Comparison of ENCODE assay signal across 22 mouse cellular contexts in the genomic region with DNA sequence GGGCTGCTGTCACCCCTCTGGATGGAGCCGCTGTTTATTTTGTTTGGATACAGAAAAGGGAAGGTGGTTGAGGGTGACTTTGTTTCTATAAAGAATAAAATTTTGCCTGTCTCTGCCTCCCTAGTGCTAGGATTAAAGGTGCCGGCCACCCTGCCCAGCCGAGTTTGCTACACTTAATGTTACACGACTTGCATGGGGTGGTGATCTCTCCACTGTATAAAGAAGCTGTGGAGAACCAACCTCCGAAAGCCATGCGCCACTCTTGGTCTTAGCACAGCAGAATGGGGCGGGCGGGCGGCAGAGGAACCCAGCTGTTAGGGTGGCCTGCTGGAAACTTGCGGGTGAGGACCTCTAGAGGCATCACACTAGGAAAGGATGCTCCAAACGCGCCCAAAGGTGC. TPM values are rescaled to one million over a fixed set of nuclear protein-coding genes. Genes with fewer than 3 reads are reported as not detected.
DNase-seq lines count a peak whose midpoint lies in the region; ATAC-seq lines count a peak whose summit lies in the region.
"Had no signal": no experiment of that assay in that cellular context is flagged by ENCODE, and none has a peak within 500 bp of the region (broad histone marks: within the 10 kb centered on the region; RNA-seq: fewer than 3 reads in every experiment).

No protein-coding gene starts in this region.

- no peak for ATAC-seq in embryonic facial prominence, embryonic 13.5 days (ENCODE audit: insufficient number of reproducible peaks, insufficient read depth, low FRiP score, low TSS enrichment, low read depth)
- no peak; the same call in 1 of the 2 replicates for ATAC-seq in kidney, embryonic 15.5 days (replicated peaks; ENCODE audit: low FRiP score)

- H3K4me3 ChIP-seq in embryonic facial prominence, embryonic 13.5 days, result no peak overlapping the region
- no peak overlapping the region for H3K4me3 ChIP-seq in embryonic facial prominence, embryonic 10.5 days
- no peak overlapping the region for H3K4me3 ChIP-seq in kidney, embryonic 15.5 days (replicated peaks)
- H3K4me3 ChIP-seq: erythroblast, embryonic 14.5 days had no signal

- H3K27me3 ChIP-seq in embryonic facial prominence, embryonic 13.5 days, result peaks cover 30% of the 10 kb centered on the region
- H3K27me3 ChIP-seq in embryonic facial prominence, embryonic 10.5 days (replicated peaks; ENCODE audit: low read depth, poor library complexity, severe bottlenecking), result peaks cover 74% of the 10 kb centered on the region
- H3K27me3 ChIP-seq in kidney, embryonic 15.5 days, result peaks cover 6% of the 10 kb centered on the region

- H3K27ac ChIP-seq in embryonic facial prominence, embryonic 13.5 days, result no peak overlapping the region
- H3K27ac ChIP-seq in embryonic facial prominence, embryonic 10.5 days (replicated peaks), result no peak overlapping the region
- no peak overlapping the region for H3K27ac ChIP-seq in kidney, embryonic 15.5 days
- H3K27ac ChIP-seq: hindbrain, postnatal 0 days; midbrain, embryonic 12.5 days; neural tube, embryonic 15.5 days had no signal

- DNase-seq in embryonic facial prominence, embryonic 10.5 days (ENCODE audit: low spot score), result no peak
- DNase-seq in kidney, postnatal 10 days, result no peak
- peak; percentile 38 for DNase-seq in testis, postnatal 14 days (ENCODE audit: low spot score)
- no peak for DNase-seq in testis, postnatal 10 days (ENCODE audit: low spot score)
- no peak for DNase-seq in urinary bladder, postnatal 25 days (ENCODE audit: low spot score)
- DNase-seq: adrenal gland, adult 2 months; cerebellum, adult 11 months; cerebellum, postnatal 14 days; gastrocnemius, adult 2 months; kidney, adult 2 months; kidney, postnatal 36 days; right cerebral cortex, adult 18-20 months; right cerebral cortex, postnatal 4 days; thymus, postnatal 25 days had no signal

- peaks cover 14% of the 10 kb centered on the region for H3K4me1 ChIP-seq in embryonic facial prominence, embryonic 13.5 days
- H3K4me1 ChIP-seq in embryonic facial prominence, embryonic 10.5 days, result peaks cover 28% of the 10 kb centered on the region
- H3K4me1 ChIP-seq in kidney, embryonic 15.5 days, result peaks cover 37% of the 10 kb centered on the region

- WGBS in embryonic facial prominence, embryonic 13.5 days, result 58% methylated on average over 12 of the region's 12 CpGs
- 58% methylated on average over 12 of the region's 12 CpGs for WGBS in embryonic facial prominence, embryonic 10.5 days
- WGBS in kidney, embryonic 15.5 days, result 59% methylated on average over 12 of the region's 12 CpGs

- H3K9me3 ChIP-seq in embryonic facial prominence, embryonic 13.5 days, result no peaks in the 10 kb centered on the region
- H3K9me3 ChIP-seq in embryonic facial prominence, embryonic 10.5 days, result no peaks in the 10 kb centered on the region
- H3K9me3 ChIP-seq in kidney, embryonic 15.5 days (replicated peaks), result no peaks in the 10 kb centered on the region
- H3K9me3 ChIP-seq: embryonic facial prominence, embryonic 12.5 days; hindbrain, embryonic 10.5 days; midbrain, embryonic 12.5 days; neural tube, embryonic 15.5 days had no signal

- H3K4me2 ChIP-seq in embryonic facial prominence, embryonic 13.5 days, result peak overlapping the region; percentile 86; the same call in 1 of the 2 replicates
- H3K4me2 ChIP-seq in kidney, embryonic 15.5 days, result peak overlapping the region; percentile 82; the same call in 1 of the 2 replicates

- no peaks in the 10 kb centered on the region for H3K36me3 ChIP-seq in embryonic facial prominence, embryonic 13.5 days
- no peaks in the 10 kb centered on the region for H3K36me3 ChIP-seq in embryonic facial prominence, embryonic 10.5 days (replicated peaks)
- H3K36me3 ChIP-seq in kidney, embryonic 15.5 days, result no peaks in the 10 kb centered on the region
- H3K36me3 ChIP-seq: embryonic facial prominence, embryonic 12.5 days; hindbrain, embryonic 10.5 days; midbrain, embryonic 12.5 days; neural tube, embryonic 15.5 days had no signal

- no peak overlapping the region for H3K9ac ChIP-seq in embryonic facial prominence, embryonic 13.5 days
- H3K9ac ChIP-seq in kidney, embryonic 15.5 days, result no peak overlapping the region
- H3K9ac ChIP-seq: neural tube, embryonic 15.5 days had no signal

RNA-seq across cellular contexts. Expression of a gene that starts 1.2 kb away (rescaled TPM):
- 2.5 and 2.9 TPM in 2 replicates for polyA plus RNA-seq in embryonic facial prominence, embryonic 13.5 days (2015; fragmentation: Nextera tagmentation; extraction: Ambion mirVana)
- polyA plus RNA-seq in embryonic facial prominence, embryonic 10.5 days (2016; fragmentation: Nextera tagmentation; extraction: Ambion mirVana), result 1.4 and 1.8 TPM in 2 replicates
- 3.2 and 3.8 TPM in 2 replicates for polyA plus RNA-seq in kidney, embryonic 15.5 days (2015; fragmentation: Nextera tagmentation; extraction: Ambion mirVana)
- polyA plus RNA-seq: erythroblast, embryonic 14.5 days had no signal
